Mouse (Mus musculus): ENCODE measurements around the gene Pcdh19. TPM values are rescaled to one million over a fixed set of nuclear protein-coding genes. Genes with fewer than 3 reads are reported as not detected.

The Pcdh19 gene
- total RNA-seq, 2 experiments from 2014 or later, result 52.1 to 55.0 TPM

Other genes starting within 250 kb of the Pcdh19 start
- gene Tnmd, start 162.0 kb upstream of the Pcdh19 start, total RNA-seq (2021), result 1 to 10 TPM in 1 of 2 experiments, under 1 TPM in 1; 0.35 to 1.3 TPM
- gene Tspan6, start 209.4 kb upstream of the Pcdh19 start, total RNA-seq (2021), result 10 to 100 TPM; 29.4 to 34.9 TPM
- 1 to 10 TPM; 1.4 to 2.0 TPM for gene Srpx2, start 219.4 kb upstream of the Pcdh19 start, total RNA-seq (2021)

Measured in left cerebral cortex, postnatal 14 days (tissue).